Mouse (Mus musculus): ENCODE measurements around the gene Usp26. TPM values are rescaled to one million over a fixed set of nuclear protein-coding genes. Genes with fewer than 3 reads are reported as not detected.

Gene Usp26
- polyA plus RNA-seq, 1 experiment, result not detected

GRCm38 (mm10) chrX:51712996-51713395, 88.0 kb downstream of the Usp26 start:
- TF ChIP-seq FOSL1 (IDR thresholded peaks at IDR 0.05; ENCODE audit: insufficient read depth, low read length, poor library complexity, severe bottlenecking), result no peak
- no peak for TF ChIP-seq USF1 (IDR thresholded peaks at IDR 0.05; ENCODE audit: low read depth)
- no peak for TF ChIP-seq MYOD1 (IDR thresholded peaks at IDR 0.05; ENCODE audit: control insufficient read depth, insufficient read length, low read depth)
- no peak for TF ChIP-seq MYOG (IDR thresholded peaks at IDR 0.05; ENCODE audit: control insufficient read depth, extremely low read depth, insufficient read length)
- no peak for TF ChIP-seq CEBPB (IDR thresholded peaks at IDR 0.05; ENCODE audit: low read depth)
- no peak for TF ChIP-seq MAX (IDR thresholded peaks at IDR 0.05)
- no peak for TF ChIP-seq CTCF (IDR thresholded peaks at IDR 0.05; ENCODE audit: control insufficient read depth, insufficient read depth, insufficient read length)
- no peaks in the 10 kb centered on the region for H3K36me3 ChIP-seq (ENCODE audit: control insufficient read depth, insufficient read depth)

More at GRCm38 (mm10) chrX:51712996-51713395, 88.0 kb downstream of the Usp26 start:
- H3K4me3 ChIP-seq (ENCODE audit: insufficient read depth, poor library complexity, severe bottlenecking), result no peak overlapping the region
- H3K27me3 ChIP-seq (ENCODE audit: control insufficient read depth, insufficient read depth, insufficient read length), result no peaks in the 10 kb centered on the region
- no peaks in the 10 kb centered on the region for H3K79me2 ChIP-seq (ENCODE audit: control insufficient read depth, insufficient read depth)
- H3K79me3 ChIP-seq (ENCODE audit: low read depth), result no peaks in the 10 kb centered on the region
- H3ac ChIP-seq (ENCODE audit: control insufficient read depth, insufficient read length, low read depth), result no peak overlapping the region

Other genes starting within 250 kb of the Usp26 start
- 0.20 TPM for gene Hs6st2, start 119.4 kb downstream of the Usp26 start, polyA plus RNA-seq (2012; fragmentation: generic; extraction: Trizol)
- 0.48 TPM for gene 1700080O16Rik, start 171.5 kb upstream of the Usp26 start, polyA plus RNA-seq (2012; fragmentation: generic; extraction: Trizol)

All from C2C12 (cell line).